Mouse (Mus musculus) large intestine, adult 2 months (tissue): ENCODE data around the gene Herpud1. TPM values are rescaled to one million over a fixed set of nuclear protein-coding genes. Genes with fewer than 3 reads are reported as not detected.
A peak's percentile ranks its signal among the peaks of the same experiment; 100 is the strongest.
"Not testable (repeated sequence)": the region's sequence is repeated elsewhere in the genome, so short reads cannot be mapped to it uniquely, and the experiment has no call there.

Experiments
- DNase-seq: peaks from one replicate; pipeline ENCODE4 v3.0.0-alpha.2; 2012; ENCODE audit warnings: low read depth, low spot score
- whole genome bisulfite sequencing: fragments of 180-500 bp; shearing (Covaris S2); methylation state at CpG from one replicate; pipeline ENCODE4 v1.1.7; 2018; 5-methylcytosine and 5-hydroxymethylcytosine counted together
- polyA plus RNA-seq: library from polyadenylated mRNA; depleted of rRNA; stranded (reverse); fragments of >200 nt; gene quantifications from 2 replicates; pipeline ENCODE4 v1.2.3, GENCODE M21; 2012

Herpud1 gene
- polyA plus RNA-seq, 1 experiment, result 170 TPM

- 85% methylated on average over 6 of the region's 6 CpGs for WGBS
- no peak for DNase-seq
Measured at GRCm38 (mm10) chr8:94398587-94398986, 12.3 kb downstream of the Herpud1 start.

- DNase-seq, result no peak
- WGBS, result 88% methylated on average over 3 of the region's 3 CpGs
Measured at GRCm38 (mm10) chr8:94399361-94399953, 13.2 kb downstream of the Herpud1 start.

- not testable (repeated sequence) for DNase-seq
- 85% methylated on average over 2 of the region's 2 CpGs for WGBS
Measured at GRCm38 (mm10) chr8:94399957-94400356, 13.7 kb downstream of the Herpud1 start.

- 60% methylated on average over 8 of the region's 8 CpGs for WGBS
- DNase-seq, result no peak
Measured at GRCm38 (mm10) chr8:94408443-94409080, 22.3 kb downstream of the Herpud1 start.

- DNase-seq, result no peak
- 83% methylated on average over 7 of the region's 7 CpGs for WGBS
Measured at GRCm38 (mm10) chr8:94409523-94409922, 23.3 kb downstream of the Herpud1 start.

- WGBS, result 60% methylated on average over 6 of the region's 6 CpGs
Measured at GRCm38 (mm10) chr8:94412518-94412917, 26.3 kb downstream of the Herpud1 start.

GRCm38 (mm10) chr8:94413509-94413908 lies 27.3 kb downstream of the Herpud1 start:
- WGBS, result 72% methylated on average over 6 of the region's 6 CpGs
- DNase-seq, result no peak

More at GRCm38 (mm10) chr8:94412518-94412917, 26.3 kb downstream of the Herpud1 start:
- DNase-seq, result no peak

GRCm38 (mm10) chr8:94415218-94415617 lies 29.0 kb downstream of the Herpud1 start:
- DNase-seq, result no peak
- WGBS, result 54% methylated on average over 2 of the region's 2 CpGs

GRCm38 (mm10) chr8:94418017-94418416 lies 31.8 kb downstream of the Herpud1 start:
- WGBS, result 50% methylated on average over 9 of the region's 9 CpGs

GRCm38 (mm10) chr8:94422270-94422669 lies 36.0 kb downstream of the Herpud1 start:
- no peak for DNase-seq
- 86% methylated on average over 4 of the region's 4 CpGs for WGBS

More at GRCm38 (mm10) chr8:94418017-94418416, 31.8 kb downstream of the Herpud1 start:
- DNase-seq, result no peak

- no peak for DNase-seq
- WGBS, result 53% methylated on average over 10 of the region's 10 CpGs
Measured at GRCm38 (mm10) chr8:94427953-94428352, 41.7 kb downstream of the Herpud1 start.

- no peak for DNase-seq
- 58% methylated on average over 4 of the region's 4 CpGs for WGBS
Measured at GRCm38 (mm10) chr8:94428420-94428819, 42.2 kb downstream of the Herpud1 start.

- WGBS, result 81% methylated on average over 7 of the region's 7 CpGs
- DNase-seq, result no peak
Measured at GRCm38 (mm10) chr8:94429376-94429775, 43.1 kb downstream of the Herpud1 start.

GRCm38 (mm10) chr8:94432212-94432611 lies 46.0 kb downstream of the Herpud1 start:
- 66% methylated on average over 3 of the region's 3 CpGs for WGBS
- DNase-seq, result no peak

- DNase-seq, result peak; percentile 50
- under 1% methylated on average over 29 of the region's 29 CpGs for WGBS
Measured at GRCm38 (mm10) chr8:94433981-94434466, 47.8 kb downstream of the Herpud1 start, which contains the start of gene Nlrc5. Nlrc5 (plus strand) TSS chr8:94434356.

- WGBS, result 77% methylated on average over 3 of the region's 3 CpGs
- no peak for DNase-seq
Measured at GRCm38 (mm10) chr8:94434958-94435357, 48.7 kb downstream of the Herpud1 start.

GRCm38 (mm10) chr8:94435397-94436111 lies 49.3 kb downstream of the Herpud1 start:
- no peak for DNase-seq
- 93% methylated on average over 15 of the region's 15 CpGs for WGBS

GRCm38 (mm10) chr8:94436112-94436572 lies 49.9 kb downstream of the Herpud1 start:
- no peak for DNase-seq
- 87% methylated on average over 5 of the region's 5 CpGs for WGBS

- no peak for DNase-seq
- WGBS, result 42% methylated on average over 3 of the region's 3 CpGs
Measured at GRCm38 (mm10) chr8:94436900-94437299, 50.7 kb downstream of the Herpud1 start.

GRCm38 (mm10) chr8:94438659-94439058 lies 52.4 kb downstream of the Herpud1 start:
- 89% methylated on average over 5 of the region's 5 CpGs for WGBS
- DNase-seq, result no peak
